Mouse (Mus musculus): ENCODE data around the gene Golph3. TPM values are rescaled to one million over a fixed set of nuclear protein-coding genes. Genes with fewer than 3 reads are reported as not detected.

Golph3 gene
- total RNA-seq (2022) = 10 to 100 TPM; 66.2 to 86.7 (median 75.1) TPM

GRCm38 (mm10) chr15:12321091-12321787, at the start of gene Golph3:
TSS of gene Golph3 (plus strand) at chr15:12321450.
- DNase-seq (ENCODE audit: low spot score in 2 of 2) = peak; percentile 94 to 95

DNA sequence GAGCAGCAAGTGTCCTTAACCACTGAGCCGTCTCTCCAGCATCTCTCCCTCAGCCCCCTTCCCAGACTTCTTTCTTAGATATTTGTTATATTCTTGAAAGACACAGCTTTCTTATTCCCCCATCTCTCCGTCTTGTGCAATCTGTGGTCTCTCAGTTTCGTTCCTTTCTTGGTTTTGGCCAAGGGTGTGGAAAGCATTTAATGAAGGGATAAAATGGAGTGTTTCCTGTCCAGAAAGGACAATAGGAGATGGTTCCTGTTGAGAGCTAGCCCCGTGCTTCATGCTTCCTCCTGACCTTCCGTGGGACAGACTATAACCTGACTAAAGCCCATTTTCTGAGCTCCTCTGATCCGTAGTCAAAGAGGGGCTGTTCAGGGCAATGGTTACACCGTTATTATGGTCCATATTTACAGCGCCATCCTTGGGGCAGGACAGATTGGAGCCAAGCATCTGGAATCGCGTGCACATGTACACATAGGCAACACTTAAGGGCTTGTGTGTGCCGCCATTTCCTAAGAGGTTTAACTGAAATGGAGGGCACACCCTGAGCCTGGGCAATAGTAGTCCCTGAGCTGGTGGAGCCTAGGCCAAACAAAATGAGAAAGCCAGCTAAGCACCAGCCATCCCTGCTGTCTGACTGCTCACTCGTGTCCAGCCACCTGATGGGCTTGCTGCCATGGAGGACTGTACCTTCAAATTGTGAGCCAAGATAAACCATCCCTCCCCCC, 47.8 kb upstream of the Golph3 start:
- no peak for DNase-seq (ENCODE audit: low spot score in 2 of 2)

- no peak for DNase-seq (ENCODE audit: low spot score in 2 of 2)
Measured at GRCm38 (mm10) chr15:12274053-12274769, 47.0 kb upstream of the Golph3 start.

- DNase-seq (ENCODE audit: low spot score in 2 of 2) = no peak
Measured at GRCm38 (mm10) chr15:12275091-12275623, 46.1 kb upstream of the Golph3 start.

DNA sequence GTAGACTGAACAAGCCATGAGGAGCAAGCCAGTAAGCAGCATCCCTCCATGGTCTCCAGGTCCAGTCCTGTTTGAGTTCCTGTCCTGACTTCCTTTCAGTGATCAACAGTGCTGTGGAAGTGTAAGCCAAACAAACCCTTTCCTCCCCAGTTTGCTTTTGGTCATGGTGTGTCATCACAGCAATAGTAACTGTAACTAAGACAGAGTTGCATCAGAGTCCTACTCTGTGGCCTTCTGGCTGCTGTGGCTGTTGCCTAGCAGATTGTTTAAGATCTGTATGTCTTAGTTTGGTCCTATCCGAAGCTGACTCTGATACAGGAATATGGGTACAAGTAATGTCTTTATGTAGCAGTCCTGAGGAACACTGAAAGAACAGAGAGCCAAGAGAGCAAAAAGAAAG, 41.4 kb upstream of the Golph3 start:
- DNase-seq (ENCODE audit: low spot score in 2 of 2) = no peak

DNA sequence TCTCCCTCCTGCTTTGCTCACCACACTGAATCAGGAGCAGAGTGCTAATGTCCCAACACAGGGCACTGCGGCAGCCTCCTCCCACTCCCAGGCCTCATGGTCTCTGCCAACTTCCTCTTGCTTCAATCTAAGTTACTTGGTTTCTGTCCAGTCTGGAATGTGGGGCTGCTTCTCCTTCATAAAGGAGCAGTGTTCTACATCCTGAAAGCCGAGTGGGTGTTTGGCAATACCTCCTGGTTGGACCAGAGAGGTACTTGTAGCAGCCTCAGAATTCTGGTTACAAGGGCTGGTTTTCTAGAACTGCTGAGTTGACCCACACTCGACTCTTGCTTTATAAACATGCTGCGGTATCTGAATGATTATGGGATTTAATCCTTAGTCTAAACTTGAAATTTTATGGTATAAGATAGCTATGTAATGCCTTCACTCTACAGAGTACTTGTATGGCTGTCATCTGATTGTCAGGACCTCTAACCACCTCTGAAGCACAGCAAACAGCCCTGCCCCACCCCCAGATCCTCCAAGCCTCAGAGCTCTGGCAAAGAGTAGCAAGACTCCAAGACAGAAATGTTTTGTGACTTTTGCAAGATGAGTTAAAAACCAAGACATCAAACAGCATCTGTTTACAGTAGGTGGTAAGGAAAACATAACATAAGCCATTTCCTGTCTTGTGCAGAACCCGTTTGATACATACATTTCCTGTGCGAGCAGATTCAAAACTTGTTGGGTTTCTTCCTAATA, 36.3 kb upstream of the Golph3 start:
- no peak for DNase-seq (ENCODE audit: low spot score in 2 of 2)

- no peak for DNase-seq (ENCODE audit: low spot score in 2 of 2)
Measured at GRCm38 (mm10) chr15:12285535-12285809, 35.8 kb upstream of the Golph3 start.

GRCm38 (mm10) chr15:12290330-12290729, 30.9 kb upstream of the Golph3 start:
- DNase-seq (ENCODE audit: low spot score in 2 of 2) = no peak

GRCm38 (mm10) chr15:12291757-12292156, 29.5 kb upstream of the Golph3 start:
- no peak for DNase-seq (ENCODE audit: low spot score in 2 of 2)

GRCm38 (mm10) chr15:12296228-12296627, 25.0 kb upstream of the Golph3 start:
- no peak for DNase-seq (ENCODE audit: low spot score in 2 of 2)

DNA sequence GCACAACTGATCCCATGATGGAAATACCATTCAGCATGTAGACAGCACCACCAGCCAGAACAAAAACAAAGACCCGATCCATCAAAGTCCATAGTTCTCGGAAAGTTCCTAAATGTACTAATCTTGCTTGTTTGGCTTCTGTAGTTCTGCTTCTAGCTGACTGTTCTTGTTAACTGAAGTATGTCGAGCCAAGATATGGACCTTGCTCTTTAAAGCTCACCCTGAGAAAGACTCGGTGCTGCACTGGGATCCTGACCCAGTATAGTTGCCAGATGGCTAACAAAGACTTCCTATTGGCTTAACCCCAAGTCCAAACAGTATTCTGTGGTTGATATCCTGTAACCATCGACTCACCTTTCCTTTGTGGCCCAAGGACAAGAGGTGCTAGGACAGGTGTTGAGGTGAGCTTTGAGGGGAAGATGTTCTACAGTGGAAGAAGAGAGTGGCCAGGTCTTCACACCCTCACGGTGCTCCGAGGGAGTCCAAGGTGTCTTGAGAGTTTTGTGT, 23.0 kb upstream of the Golph3 start:
- no peak for DNase-seq (ENCODE audit: low spot score in 2 of 2)

- no peak for DNase-seq (ENCODE audit: low spot score in 2 of 2)
Measured at GRCm38 (mm10) chr15:12301771-12302170, 19.5 kb upstream of the Golph3 start.

DNA sequence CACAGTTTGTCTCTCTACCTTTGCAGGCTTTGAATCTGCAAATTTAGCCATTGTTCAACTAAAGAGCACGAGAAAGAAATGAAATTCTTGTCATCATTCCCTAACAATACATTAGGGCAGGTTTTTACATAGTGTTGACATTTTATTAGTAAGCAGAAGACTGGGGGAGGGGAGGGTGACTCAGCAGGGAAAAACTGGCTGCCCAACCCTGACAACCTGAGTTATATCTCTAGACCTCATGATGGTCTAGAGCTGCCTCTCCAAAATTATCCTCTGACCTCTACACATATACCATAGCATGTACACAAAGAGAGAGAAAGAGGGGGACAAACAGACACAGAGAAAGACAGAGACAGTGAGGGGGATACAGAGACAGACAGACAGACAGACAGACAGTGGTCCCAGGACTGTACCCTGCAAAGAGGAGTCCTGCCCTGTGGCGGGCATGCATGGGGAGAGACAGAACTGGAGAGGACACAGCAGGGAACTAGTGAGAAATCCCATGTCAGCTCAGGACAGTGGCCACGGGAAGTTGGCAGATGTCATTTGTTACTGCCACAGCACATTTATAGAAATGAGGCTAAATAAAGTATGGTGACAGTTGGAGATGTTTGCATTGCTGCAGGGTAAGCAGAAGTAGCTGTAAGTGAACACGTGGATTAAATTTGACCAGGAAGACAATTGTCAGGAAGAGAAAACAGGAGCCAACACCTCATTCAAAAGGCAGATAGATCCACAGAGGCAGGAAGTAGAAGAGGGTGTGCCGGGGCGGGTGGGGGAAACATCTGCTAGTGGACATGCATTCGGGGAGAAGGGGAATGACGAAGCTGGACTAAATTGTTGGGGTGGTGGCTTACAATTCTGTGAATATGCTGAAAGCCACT, 14.8 kb upstream of the Golph3 start:
- DNase-seq (ENCODE audit: low spot score in 2 of 2) = peak in 1 of 2 experiments; percentile 12

- DNase-seq (ENCODE audit: low spot score in 2 of 2) = no peak
Measured at GRCm38 (mm10) chr15:12307114-12307513, 14.1 kb upstream of the Golph3 start.

DNA sequence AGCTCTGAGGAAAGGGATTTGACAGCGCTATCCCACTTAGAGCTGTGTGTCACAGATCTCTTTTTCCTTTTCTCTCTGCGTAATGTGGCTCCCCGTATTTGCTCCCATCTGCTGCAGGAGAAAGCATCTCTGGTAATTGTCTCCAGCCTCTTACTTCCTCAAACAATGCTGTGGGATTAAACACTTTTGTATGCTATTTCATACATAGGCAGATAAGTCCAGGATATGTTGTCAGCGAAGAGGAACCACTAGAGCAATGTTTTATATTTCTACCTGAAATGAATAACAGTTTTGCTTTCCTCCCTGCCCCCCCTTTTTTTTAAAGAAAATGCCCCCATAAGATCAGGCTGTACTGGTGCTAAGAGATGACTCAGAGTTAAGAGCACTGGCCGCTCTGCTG, 12.7 kb upstream of the Golph3 start:
- no peak for DNase-seq (ENCODE audit: low spot score in 2 of 2)

GRCm38 (mm10) chr15:12310676-12311075, 10.6 kb upstream of the Golph3 start:
- no peak for DNase-seq (ENCODE audit: low spot score in 2 of 2)

DNA sequence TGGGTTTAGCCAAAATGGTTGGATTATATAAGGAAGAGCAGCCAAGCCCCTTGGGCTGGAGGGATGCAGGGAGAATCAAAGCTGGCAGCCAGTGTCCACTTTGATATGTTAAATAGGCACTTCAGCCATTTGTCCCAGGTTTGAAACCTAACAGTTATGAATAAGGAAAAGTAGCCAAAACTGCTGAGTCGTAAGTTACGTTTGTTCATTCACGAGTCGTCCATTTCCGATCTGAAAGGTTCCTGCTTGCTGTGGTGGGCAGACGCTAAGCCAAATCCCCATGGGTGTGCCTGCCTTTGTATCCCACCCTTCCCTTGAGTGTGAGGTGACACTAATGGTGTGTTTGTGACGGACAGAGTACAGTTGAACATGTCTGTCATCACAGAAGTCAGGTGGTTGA, 9.8 kb upstream of the Golph3 start:
- DNase-seq (ENCODE audit: low spot score in 2 of 2) = no peak

DNA sequence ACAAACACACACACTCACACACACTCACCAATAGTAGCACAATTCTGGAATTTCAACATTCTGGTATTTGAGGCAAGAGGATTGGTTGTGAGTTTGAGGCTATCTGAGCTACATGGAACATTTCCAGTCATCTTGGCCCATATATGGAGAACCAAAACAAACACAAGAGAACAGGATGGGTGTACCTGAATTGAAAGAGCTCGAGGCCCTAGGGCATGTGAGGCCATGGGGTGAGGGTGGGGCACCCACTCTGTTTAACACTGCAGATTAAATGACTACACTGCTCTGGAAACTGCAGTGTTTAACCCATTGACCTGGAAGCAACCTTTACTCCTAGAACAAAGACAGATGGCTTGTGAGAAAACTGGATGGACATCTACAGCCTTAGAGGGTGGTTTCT, 8.0 kb upstream of the Golph3 start:
- DNase-seq (ENCODE audit: low spot score in 2 of 2) = no peak

DNA sequence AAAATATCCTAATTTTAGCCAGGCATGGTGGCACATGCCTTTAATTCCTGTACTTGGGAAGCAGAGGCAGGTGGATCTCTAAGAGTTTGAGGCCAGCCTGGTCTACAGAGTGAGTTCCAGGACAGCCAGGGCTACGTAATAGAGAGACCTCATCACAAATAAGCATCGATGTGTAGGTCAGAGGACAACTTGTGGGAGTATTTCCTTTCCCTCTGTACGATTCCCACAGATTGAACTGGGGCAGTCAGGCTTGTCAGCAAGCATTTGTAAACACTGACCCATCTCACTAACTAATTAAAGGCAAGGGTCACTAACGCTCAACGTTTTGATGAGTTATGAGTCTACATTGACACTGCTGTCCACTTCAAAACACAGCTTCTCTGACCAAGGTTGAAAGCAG, 6.7 kb upstream of the Golph3 start:
- DNase-seq (ENCODE audit: low spot score in 2 of 2) = no peak

DNA sequence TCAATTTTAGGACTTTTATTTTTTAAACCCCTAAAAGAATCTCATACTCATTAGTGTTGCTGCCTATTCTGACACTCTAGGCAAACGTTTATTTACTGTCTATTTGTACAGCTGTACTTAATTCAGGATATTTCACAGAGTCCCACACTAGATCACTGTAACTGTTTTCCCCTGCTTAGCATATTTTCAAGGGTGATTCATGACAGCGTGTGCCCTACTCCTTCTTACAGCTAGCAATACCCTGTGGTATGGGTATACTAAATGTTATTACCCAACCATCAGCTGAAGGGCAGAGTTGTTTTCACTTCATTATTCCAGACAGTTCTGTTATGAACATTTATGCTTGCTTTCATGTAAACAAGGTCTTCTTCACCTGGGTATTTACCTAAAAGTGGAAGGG, 5.3 kb upstream of the Golph3 start:
- DNase-seq (ENCODE audit: low spot score in 2 of 2) = no peak
